Mouse (Mus musculus): ENCODE data around the gene Psma3. TPM values are rescaled to one million over a fixed set of nuclear protein-coding genes. Genes with fewer than 3 reads are reported as not detected.
"Not testable (repeated sequence)": the region's sequence is repeated elsewhere in the genome, so short reads cannot be mapped to it uniquely, and the experiment has no call there.

Gene Psma3
- polyA plus RNA-seq, 1 experiment from 2014 or later: 542 TPM

DNA sequence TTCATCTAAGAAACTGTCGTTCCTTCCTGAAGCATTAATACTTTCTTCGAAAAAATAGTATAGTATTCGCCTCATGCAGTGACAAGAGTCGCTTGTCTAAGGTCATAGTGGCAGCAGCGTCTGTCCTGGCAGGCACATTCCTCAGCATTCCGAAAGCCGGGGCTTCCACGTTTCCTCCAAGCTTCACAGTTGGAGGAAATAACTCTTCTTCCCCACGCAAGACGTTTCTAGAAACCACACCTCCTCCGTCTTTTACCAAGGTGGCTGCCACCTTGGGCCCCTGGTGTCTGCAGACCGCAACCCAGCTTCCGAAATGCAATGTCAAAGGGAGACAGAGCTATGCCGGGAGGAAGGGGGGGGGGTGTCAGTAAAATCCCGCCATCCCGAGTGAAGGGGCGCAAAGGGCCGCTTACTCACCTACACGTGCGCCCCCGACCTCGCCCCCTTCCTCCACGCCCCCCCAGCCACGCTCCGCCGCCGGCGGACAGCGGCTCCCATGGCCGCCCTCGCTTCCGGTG lies 40.5 kb downstream of the Psma3 start:
- ATAC-seq (ENCODE audit: low read depth): peak; percentile 67; the same call in 1 of the 2 replicates
- peak overlapping the region; percentile 58 for H3K4me3 ChIP-seq (ENCODE audit: low read depth, low read length)
- peak overlapping the region; percentile 56 for H3K4me2 ChIP-seq (ENCODE audit: low read depth, low read length)
- peaks cover 23% of the 10 kb centered on the region for H3K4me1 ChIP-seq (ENCODE audit: control insufficient read depth, insufficient read depth, low read length)
- no peaks in the 10 kb centered on the region for H3K9me3 ChIP-seq (ENCODE audit: control insufficient read depth, low read length)
- H3K27ac ChIP-seq (ENCODE audit: low read depth, low read length): peak overlapping the region; percentile 96
- H3K9ac ChIP-seq (replicated peaks; ENCODE audit: low read depth, low read length): peak overlapping the region; percentile 75
- H3K27me3 ChIP-seq (ENCODE audit: control insufficient read depth, insufficient read depth, low read length): no peaks in the 10 kb centered on the region
- 1% methylated on average over 31 of the region's 32 CpGs for WGBS
- H3K36me3 ChIP-seq (ENCODE audit: control insufficient read depth, insufficient read depth, low read length): peaks cover 14% of the 10 kb centered on the region

- Histone ChIP-seq H3K27me3 (ENCODE audit: control insufficient read depth, insufficient read depth, low read length) (no peaks in the 10 kb centered on the region), H3K4me3 (ENCODE audit: low read depth, low read length) (peak within 1 kb of the TSS; percentile 97), H3K36me3 (ENCODE audit: control insufficient read depth, insufficient read depth, low read length) (0 out of 2 replicates have a peak, but pooled peaks cover 9% of the 10 kb centered on the region), H3K9ac (replicated peaks; ENCODE audit: low read depth, low read length) (peak within 1 kb of the TSS; percentile 76), H3K4me2 (ENCODE audit: low read depth, low read length) (peak within 1 kb of the TSS; percentile 81), H3K4me1 (ENCODE audit: control insufficient read depth, insufficient read depth, low read length) (peaks cover 23% of the 10 kb centered on the region), H3K27ac (ENCODE audit: low read depth, low read length) (peak within 1 kb of the TSS; percentile 96), H3K9me3 (ENCODE audit: control insufficient read depth, low read length) (no peaks in the 10 kb centered on the region)
- peak; percentile 99 for ATAC-seq (ENCODE audit: low read depth)
- WGBS: 1% methylated on average over 61 of the region's 61 CpGs
These were observed 41.2 kb downstream of the Psma3 start, which contains the start of gene Arid4a for GRCm38 (mm10) chr12:71015363-71016210. TSS of gene Arid4a (plus strand) at chr12:71015990.

DNA sequence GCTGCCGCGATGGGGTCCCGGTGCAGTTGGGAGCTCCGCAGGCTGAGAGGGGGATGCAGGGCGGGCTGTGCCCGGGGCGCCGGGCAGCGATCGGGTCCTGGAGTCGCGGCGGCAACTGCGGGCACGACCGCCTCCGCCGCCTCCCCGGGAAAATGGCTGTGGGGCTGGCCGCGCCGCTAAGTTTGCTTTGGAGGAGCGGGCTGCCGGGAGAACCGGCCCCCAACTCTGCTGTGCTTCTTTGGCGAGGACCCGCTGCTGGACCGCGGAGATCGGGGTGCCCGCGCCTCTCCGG lies 41.7 kb downstream of the Psma3 start:
- Histone ChIP-seq H3K27me3 (ENCODE audit: control insufficient read depth, insufficient read depth, low read length) (no peaks in the 10 kb centered on the region), H3K4me3 (ENCODE audit: low read depth, low read length) (peak overlapping the region; percentile 97), H3K4me2 (ENCODE audit: low read depth, low read length) (peak overlapping the region; percentile 81), H3K9me3 (ENCODE audit: control insufficient read depth, low read length) (no peaks in the 10 kb centered on the region), H3K36me3 (ENCODE audit: control insufficient read depth, insufficient read depth, low read length) (peaks cover 14% of the 10 kb centered on the region), H3K27ac (ENCODE audit: low read depth, low read length) (peak overlapping the region; percentile 86), H3K4me1 (ENCODE audit: control insufficient read depth, insufficient read depth, low read length) (peaks cover 23% of the 10 kb centered on the region), H3K9ac (replicated peaks; ENCODE audit: low read depth, low read length) (peak overlapping the region; percentile 76)
- no peak for ATAC-seq (ENCODE audit: low read depth)
- 1% methylated on average over 28 of the region's 33 CpGs for WGBS

- H3K27ac ChIP-seq (ENCODE audit: low read depth, low read length): peak overlapping the region; percentile 86
- no peaks in the 10 kb centered on the region for H3K9me3 ChIP-seq (ENCODE audit: control insufficient read depth, low read length)
- under 1% methylated on average over 41 of the region's 82 CpGs for WGBS
- peak overlapping the region; percentile 76 for H3K9ac ChIP-seq (replicated peaks; ENCODE audit: low read depth, low read length)
- H3K36me3 ChIP-seq (ENCODE audit: control insufficient read depth, insufficient read depth, low read length): peaks cover 19% of the 10 kb centered on the region
- no peak for ATAC-seq (ENCODE audit: low read depth)
- peak overlapping the region; percentile 81 for H3K4me2 ChIP-seq (ENCODE audit: low read depth, low read length)
- peak overlapping the region; percentile 97 for H3K4me3 ChIP-seq (ENCODE audit: low read depth, low read length)
- H3K27me3 ChIP-seq (ENCODE audit: control insufficient read depth, insufficient read depth, low read length): no peaks in the 10 kb centered on the region
- H3K4me1 ChIP-seq (ENCODE audit: control insufficient read depth, insufficient read depth, low read length): peaks cover 23% of the 10 kb centered on the region
These were observed 42.3 kb downstream of the Psma3 start for GRCm38 (mm10) chr12:71016503-71017241.

GRCm38 (mm10) chr12:71017242-71017571 lies 42.8 kb downstream of the Psma3 start:
- 21% methylated on average over 5 of the region's 5 CpGs for WGBS
- H3K4me1 ChIP-seq (ENCODE audit: control insufficient read depth, insufficient read depth, low read length): peaks cover 23% of the 10 kb centered on the region
- H3K4me3 ChIP-seq (ENCODE audit: low read depth, low read length): peak overlapping the region; percentile 97
- peaks cover 18% of the 10 kb centered on the region for H3K36me3 ChIP-seq (ENCODE audit: control insufficient read depth, insufficient read depth, low read length)
- peak overlapping the region; percentile 86 for H3K27ac ChIP-seq (ENCODE audit: low read depth, low read length)
- H3K4me2 ChIP-seq (ENCODE audit: low read depth, low read length): peak overlapping the region; percentile 81
- H3K9me3 ChIP-seq (ENCODE audit: control insufficient read depth, low read length): no peaks in the 10 kb centered on the region
- peak overlapping the region; percentile 76; the same call in 1 of the 2 replicates for H3K9ac ChIP-seq (replicated peaks; ENCODE audit: low read depth, low read length)
- ATAC-seq (ENCODE audit: low read depth): no peak
- H3K27me3 ChIP-seq (ENCODE audit: control insufficient read depth, insufficient read depth, low read length): no peaks in the 10 kb centered on the region

DNA sequence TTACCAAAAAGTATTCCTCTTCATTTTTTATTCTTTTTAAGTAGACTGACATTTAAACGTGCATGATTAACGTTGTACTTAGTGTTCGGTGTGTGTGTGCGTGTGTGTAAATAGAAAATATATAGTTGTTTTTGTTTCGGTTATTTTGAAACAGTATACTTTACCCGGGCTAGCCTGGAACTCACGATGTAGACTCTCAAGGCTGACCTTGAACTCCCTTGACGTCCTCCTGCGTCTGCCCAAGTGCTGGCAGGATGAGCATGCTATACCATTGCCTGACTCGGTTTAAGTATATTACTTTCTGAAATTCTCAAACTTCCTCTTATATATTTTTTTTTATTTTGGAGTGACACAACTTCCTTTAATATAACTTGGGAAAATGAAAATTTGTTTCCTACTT lies 43.4 kb downstream of the Psma3 start:
- WGBS: 84% methylated on average over 10 of the region's 10 CpGs
- Histone ChIP-seq H3K4me1 (ENCODE audit: control insufficient read depth, insufficient read depth, low read length) (peaks cover 20% of the 10 kb centered on the region), H3K27ac (ENCODE audit: low read depth, low read length) (no peak overlapping the region), H3K9ac (replicated peaks; ENCODE audit: low read depth, low read length) (no peak overlapping the region), H3K27me3 (ENCODE audit: control insufficient read depth, insufficient read depth, low read length) (no peaks in the 10 kb centered on the region), H3K4me2 (ENCODE audit: low read depth, low read length) (no peak overlapping the region), H3K36me3 (ENCODE audit: control insufficient read depth, insufficient read depth, low read length) (peaks cover 18% of the 10 kb centered on the region), H3K9me3 (ENCODE audit: control insufficient read depth, low read length) (no peaks in the 10 kb centered on the region), H3K4me3 (ENCODE audit: low read depth, low read length) (0 out of 2 replicates have a peak overlapping the region, but pooled peaks have one; percentile 97)
- no peak for ATAC-seq (ENCODE audit: low read depth)

DNA sequence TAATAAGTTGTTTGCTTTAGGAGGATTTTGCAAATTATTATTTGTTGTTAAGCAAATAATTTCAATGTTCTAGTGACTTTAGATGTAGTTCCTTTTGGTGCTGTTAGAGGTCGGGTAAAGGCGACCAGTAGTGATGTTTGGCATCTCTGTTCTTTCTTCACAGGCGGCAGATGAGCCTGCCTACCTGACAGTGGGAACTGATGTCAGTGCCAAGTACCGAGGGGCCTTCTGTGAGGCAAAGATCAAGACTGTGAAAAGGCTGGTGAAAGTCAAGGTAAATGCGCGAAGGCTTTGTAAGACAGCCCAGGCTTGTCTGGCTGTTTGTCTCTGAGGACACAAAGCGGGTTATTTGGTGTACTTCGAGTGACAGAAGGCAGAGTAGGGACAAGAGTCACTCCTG lies 44.8 kb downstream of the Psma3 start:
- Histone ChIP-seq H3K27me3 (ENCODE audit: control insufficient read depth, insufficient read depth, low read length) (no peaks in the 10 kb centered on the region), H3K9me3 (ENCODE audit: control insufficient read depth, low read length) (no peaks in the 10 kb centered on the region), H3K9ac (replicated peaks; ENCODE audit: low read depth, low read length) (no peak overlapping the region), H3K4me1 (ENCODE audit: control insufficient read depth, insufficient read depth, low read length) (peaks cover 10% of the 10 kb centered on the region), H3K27ac (ENCODE audit: low read depth, low read length) (no peak overlapping the region), H3K4me2 (ENCODE audit: low read depth, low read length) (no peak overlapping the region), H3K4me3 (ENCODE audit: low read depth, low read length) (no peak overlapping the region), H3K36me3 (ENCODE audit: control insufficient read depth, insufficient read depth, low read length) (peaks cover 30% of the 10 kb centered on the region)
- no peak for ATAC-seq (ENCODE audit: low read depth)
- 86% methylated on average over 8 of the region's 8 CpGs for WGBS

DNA sequence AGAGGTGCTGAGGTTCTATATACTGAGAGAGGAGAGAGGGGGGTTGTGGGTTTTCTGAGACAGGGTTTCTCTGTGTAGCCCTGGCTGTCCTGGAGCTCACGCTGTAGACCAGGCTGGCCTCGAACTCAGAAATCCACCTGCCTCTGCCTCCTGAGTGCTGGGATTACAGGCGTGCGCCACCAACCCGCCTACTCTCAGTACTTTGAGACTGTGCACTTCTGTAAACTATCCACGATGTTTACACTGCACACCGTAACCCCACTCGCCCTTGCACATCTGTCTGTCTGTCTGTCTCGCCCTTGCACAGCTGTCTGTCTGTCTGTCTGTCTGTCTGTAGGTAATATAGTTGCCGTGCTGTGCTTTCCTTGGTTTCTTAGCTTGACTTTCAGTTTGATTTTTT lies 50.0 kb downstream of the Psma3 start:
- no peaks in the 10 kb centered on the region for H3K9me3 ChIP-seq (ENCODE audit: control insufficient read depth, low read length)
- H3K9ac ChIP-seq (replicated peaks; ENCODE audit: low read depth, low read length): no peak overlapping the region
- no peak for ATAC-seq (ENCODE audit: low read depth)
- H3K36me3 ChIP-seq (ENCODE audit: control insufficient read depth, insufficient read depth, low read length): peaks cover 53% of the 10 kb centered on the region
- H3K27ac ChIP-seq (ENCODE audit: low read depth, low read length): no peak overlapping the region
- no peak overlapping the region for H3K4me2 ChIP-seq (ENCODE audit: low read depth, low read length)
- H3K4me3 ChIP-seq (ENCODE audit: low read depth, low read length): no peak overlapping the region
- WGBS: 96% methylated on average over 10 of the region's 10 CpGs
- H3K27me3 ChIP-seq (ENCODE audit: control insufficient read depth, insufficient read depth, low read length): no peaks in the 10 kb centered on the region
- H3K4me1 ChIP-seq (ENCODE audit: control insufficient read depth, insufficient read depth, low read length): no peaks in the 10 kb centered on the region

DNA sequence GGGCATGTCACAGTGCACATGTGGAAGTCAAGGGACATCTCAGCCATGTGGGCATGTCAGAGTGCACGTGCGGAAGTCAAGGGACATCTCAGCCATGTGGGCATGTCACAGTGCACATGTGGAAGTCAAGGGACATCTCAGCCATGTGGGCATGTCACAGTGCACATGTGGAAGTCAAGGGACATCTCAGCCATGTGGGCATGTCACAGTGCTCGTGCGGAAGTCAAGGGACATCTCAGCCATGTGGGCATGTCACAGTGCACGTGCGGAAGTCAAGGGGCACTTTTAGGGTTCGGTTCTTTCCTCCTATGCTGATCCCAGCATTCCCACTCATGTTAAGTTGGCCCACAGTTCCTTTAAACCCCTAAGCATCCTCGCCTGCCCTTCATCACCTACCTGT lies 53.8 kb downstream of the Psma3 start:
- peaks cover 37% of the 10 kb centered on the region for H3K36me3 ChIP-seq (ENCODE audit: control insufficient read depth, insufficient read depth, low read length)
- ATAC-seq (ENCODE audit: low read depth): not testable (repeated sequence)

More for the DNA sequence above, 53.8 kb downstream of the Psma3 start:
- H3K4me3 ChIP-seq (ENCODE audit: low read depth, low read length); H3K4me1 ChIP-seq (ENCODE audit: control insufficient read depth, insufficient read depth, low read length); H3K4me2 ChIP-seq (ENCODE audit: low read depth, low read length); H3K9ac ChIP-seq (replicated peaks; ENCODE audit: low read depth, low read length); H3K27me3 ChIP-seq (ENCODE audit: control insufficient read depth, insufficient read depth, low read length); H3K9me3 ChIP-seq (ENCODE audit: control insufficient read depth, low read length); H3K27ac ChIP-seq (ENCODE audit: low read depth, low read length): not testable (repeated sequence)
- 95% methylated on average over 8 of the region's 8 CpGs for WGBS
